Mouse (Mus musculus) ovary, adult 18-20 months (tissue): ENCODE results near the gene Tgfbr1.

ENCODE experiments used
- DNase-seq: peaks from one replicate; pipeline ENCODE4 v3.0.0; 2022; ENCODE audit warnings: low spot score, mixed read lengths

Tgfbr1 gene

GRCm38 (mm10) chr4:47352803-47353388 is at the start of gene Tgfbr1:
Gene Tgfbr1, plus strand, starts transcription at chr4:47353222.
- DNase-seq: peak; percentile 99

DNA sequence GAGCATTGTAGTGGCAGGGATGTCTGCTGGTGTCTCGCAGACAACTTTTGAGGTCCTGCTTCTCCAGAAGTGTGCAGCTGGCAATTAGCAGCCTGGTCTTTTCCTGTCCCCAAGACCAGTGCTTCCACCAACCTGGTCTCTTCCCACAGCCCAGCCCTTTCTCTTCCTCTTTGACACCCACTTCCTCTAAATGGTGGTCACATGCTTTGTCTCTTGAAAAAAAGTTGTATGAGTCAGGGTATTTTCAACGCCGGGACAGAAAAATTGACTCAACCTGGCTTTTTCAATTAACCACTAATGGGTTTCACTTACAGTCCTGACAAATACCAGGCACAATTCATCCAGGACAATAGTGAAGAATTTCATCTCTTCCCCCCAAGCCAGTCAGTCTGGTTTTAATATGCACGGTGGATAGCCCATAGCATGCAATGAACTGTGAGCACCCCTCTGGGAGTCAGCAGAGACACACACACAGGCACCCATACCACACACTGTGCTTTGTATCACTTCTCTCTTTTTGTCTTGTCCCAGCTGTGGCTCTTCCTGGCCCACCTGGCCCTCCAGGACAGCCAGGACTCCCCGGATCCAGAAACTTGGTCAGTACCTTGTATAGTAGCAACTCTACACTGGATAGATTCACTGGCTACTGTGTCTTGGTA is 49.6 kb upstream of the Tgfbr1 start:
- no peak for DNase-seq

GRCm38 (mm10) chr4:47309886-47310625 is 43.0 kb upstream of the Tgfbr1 start:
- no peak for DNase-seq

DNA sequence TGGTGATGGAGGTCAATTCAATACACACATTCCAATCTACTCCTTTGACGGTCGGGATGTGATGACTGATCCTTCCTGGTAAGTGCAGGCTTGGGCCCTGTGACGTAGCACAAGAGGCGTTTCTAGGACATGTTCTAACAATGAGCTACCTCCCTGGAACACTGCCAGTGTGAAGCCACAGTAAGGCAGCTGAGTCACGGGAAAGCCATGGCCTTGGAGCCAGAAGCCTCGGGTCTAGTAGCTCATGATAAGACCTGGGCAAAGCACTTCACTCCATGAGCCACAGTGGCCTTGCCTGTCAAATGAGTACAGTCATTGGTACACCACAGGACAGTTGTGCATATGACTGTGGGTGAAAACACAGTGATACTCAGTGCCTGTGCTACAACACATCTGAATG is 42.2 kb upstream of the Tgfbr1 start:
- peak; percentile 86 for DNase-seq

- no peak for DNase-seq
These were observed 41.6 kb upstream of the Tgfbr1 start for GRCm38 (mm10) chr4:47311467-47311866.

DNA sequence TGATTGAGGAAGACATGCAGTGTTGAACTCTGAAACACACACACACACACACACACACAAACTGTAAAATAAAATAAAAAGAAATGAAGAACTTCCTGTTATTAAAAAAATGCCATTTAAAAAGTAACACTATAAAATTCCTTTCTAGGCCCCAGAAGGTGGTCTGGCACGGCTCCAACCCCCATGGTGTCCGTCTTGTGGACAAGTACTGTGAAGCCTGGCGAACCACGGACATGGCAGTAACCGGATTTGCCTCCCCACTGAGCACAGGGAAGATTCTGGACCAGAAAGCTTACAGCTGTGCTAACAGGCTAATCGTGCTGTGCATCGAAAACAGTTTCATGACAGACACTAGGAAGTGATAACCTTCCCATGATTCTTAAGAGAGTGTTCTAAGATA is 41.1 kb upstream of the Tgfbr1 start:
- DNase-seq: no peak

- DNase-seq: no peak
These were observed 40.3 kb upstream of the Tgfbr1 start for GRCm38 (mm10) chr4:47312676-47313075.

- no peak for DNase-seq
These were observed 39.2 kb upstream of the Tgfbr1 start for GRCm38 (mm10) chr4:47313710-47314410.

GRCm38 (mm10) chr4:47315458-47315857 is 37.6 kb upstream of the Tgfbr1 start:
- no peak for DNase-seq

DNA sequence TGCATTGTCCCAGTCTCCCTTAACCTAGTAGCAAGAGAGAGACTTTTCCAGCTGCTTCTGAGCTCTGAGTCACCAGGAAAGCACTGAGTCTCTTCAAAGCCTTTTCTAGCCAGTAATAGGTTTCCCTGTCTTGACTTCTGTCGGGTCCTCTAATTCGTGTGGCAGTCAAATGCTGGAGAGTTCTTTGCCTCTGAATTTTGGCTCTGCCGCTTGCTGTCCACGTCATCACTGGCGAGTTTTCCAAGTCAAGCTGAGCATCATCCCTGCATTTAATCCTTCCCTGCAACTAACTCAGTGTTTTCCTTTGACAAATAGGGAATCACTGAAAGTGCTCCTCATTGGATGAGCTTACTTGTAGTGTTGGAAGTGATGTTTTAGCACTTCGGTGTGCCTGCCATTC is 36.6 kb upstream of the Tgfbr1 start:
- DNase-seq: no peak

- DNase-seq: no peak
These were observed 33.3 kb upstream of the Tgfbr1 start for GRCm38 (mm10) chr4:47319561-47320321.

DNA sequence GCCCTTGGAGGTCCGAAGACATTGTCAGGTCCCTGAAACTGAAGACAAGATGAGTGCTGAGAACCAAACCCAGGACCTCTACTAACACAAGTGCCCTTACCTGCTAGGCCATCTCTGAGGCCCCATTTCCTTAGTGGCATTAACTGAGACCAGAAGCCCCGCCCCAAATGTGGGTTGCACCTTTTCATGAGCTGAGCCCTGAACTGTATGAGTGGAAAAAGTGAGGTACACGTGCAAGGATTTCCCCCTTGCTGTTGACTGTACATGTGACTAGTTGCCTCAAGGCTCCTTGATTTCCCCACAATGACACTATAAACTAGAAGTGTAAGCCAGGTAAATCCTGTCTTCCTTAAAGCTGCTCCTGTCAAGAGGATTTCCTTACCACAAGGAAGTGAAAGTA is 30.7 kb upstream of the Tgfbr1 start:
- DNase-seq: no peak

GRCm38 (mm10) chr4:47324206-47324605 is 28.8 kb upstream of the Tgfbr1 start:
- DNase-seq: no peak

GRCm38 (mm10) chr4:47327782-47328181 is 25.2 kb upstream of the Tgfbr1 start:
- DNase-seq: no peak

DNA sequence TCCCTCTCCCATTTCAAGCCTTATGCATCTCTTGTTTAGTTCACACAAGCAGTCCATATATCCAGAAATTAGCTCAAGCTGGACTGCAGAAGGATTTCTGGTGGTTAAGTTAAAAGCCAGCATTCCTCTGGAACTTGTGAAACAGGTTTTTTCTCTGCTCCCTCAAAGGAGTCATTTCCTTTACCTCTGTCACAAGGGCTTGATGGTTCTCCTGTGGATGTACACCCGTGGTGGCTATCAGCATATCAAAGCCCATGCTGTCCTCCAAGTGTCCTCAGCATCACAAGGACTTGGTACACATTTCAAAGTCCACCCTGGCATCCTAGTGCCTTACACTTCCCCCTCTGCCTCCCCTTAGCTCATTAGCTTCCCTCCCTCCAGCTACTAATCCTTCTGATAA is 23.7 kb upstream of the Tgfbr1 start:
- DNase-seq: no peak

GRCm38 (mm10) chr4:47330378-47331052 is 22.5 kb upstream of the Tgfbr1 start:
- no peak for DNase-seq

DNA sequence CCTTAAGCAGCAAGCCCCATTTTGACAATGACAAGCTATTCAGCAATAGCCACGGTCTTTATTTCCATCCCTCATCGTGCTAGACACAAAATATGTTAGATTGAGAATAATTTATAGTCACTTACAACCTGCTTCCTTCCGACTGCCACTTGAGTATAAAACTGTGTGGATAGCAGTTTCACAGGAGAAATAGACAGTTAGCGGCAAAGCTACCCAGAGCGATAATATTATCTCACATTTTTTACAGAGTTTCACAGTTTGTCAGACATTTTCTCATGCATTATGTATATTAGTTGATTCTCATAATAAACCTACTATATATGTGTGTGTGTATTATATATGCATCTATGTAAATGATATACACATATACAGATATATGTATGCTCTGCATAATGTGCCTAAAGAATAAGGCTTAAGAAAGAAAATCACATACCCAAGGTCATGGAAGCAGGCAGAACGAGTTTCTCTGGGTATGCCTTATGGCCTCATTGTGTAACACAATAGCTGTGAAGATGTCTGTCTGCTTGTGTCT is 20.1 kb upstream of the Tgfbr1 start:
- DNase-seq: no peak

DNA sequence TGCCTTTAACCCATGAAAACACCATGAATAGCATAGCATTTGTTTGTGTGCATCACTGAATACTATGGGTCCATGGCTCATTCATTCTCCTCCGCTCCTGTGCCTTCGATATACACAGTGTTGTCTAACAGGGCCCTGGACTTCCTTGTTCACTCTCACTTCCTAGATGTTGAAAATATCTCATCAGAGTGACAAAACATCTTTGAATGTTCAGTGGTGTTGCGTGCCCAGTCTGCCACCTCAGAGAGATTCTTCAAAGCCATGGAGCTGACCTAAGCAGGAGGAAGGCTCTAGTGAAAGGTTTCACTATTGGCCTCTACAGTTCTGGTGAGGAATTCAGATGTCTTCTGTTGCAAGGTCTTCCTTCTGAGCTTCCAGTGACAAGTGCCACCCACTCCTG is 19.5 kb upstream of the Tgfbr1 start:
- no peak for DNase-seq

DNA sequence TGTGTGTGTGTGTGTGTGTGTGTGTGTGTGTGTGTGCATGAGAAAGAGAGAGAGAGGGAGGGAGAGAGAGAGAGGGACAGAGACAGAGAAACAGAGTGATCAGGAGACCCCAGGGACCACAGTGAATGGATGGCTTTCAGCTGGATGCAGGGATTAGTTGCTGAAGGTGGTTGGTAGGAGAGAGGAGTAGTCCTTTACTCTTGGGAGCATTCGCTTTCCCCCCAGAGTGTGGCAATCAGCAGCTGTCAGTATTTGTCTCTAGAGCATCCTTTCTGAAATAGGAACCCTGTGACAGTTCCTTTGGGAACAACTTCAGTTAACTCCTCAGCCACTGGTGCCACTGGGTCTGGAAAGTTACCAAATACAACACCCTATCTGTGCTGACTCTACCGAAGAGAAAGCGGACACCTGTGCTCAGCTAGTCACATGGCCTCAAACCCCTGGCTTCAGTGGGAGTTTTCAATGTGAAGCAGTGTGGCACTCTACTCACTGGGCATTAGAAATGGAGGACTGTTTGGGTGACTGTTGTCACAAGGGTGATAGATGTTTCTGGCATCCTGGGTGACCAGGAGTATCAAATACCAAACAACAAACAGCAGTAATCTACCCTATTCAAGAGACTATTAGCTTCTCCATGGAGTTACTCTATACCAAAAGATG is 16.0 kb upstream of the Tgfbr1 start:
- no peak for DNase-seq

DNA sequence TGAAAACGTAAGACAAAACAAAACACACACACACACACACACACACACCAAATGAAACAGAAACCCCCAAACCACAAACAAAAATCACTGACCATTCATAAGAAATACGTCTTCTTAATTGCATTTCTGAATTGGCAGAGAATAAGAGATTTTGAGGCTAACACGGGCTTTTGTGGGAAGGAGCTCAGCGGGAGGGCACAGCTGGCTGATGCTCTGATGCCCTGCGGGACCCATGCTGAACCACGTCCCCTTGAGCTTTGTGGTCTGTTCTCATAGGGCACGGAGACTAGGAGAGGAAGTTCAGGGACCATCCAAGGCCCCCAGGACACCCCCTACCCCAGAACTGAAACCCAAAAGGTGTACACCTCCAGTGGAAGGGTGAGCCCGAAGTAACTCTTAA is 10.4 kb upstream of the Tgfbr1 start:
- DNase-seq: no peak

GRCm38 (mm10) chr4:47347022-47347421 is 6.0 kb upstream of the Tgfbr1 start:
- DNase-seq: no peak
